Mouse (Mus musculus) heart, adult 2 months (tissue): ENCODE data around the gene Nox4.
A peak's percentile ranks its signal among the peaks of the same experiment; 100 is the strongest.

ENCODE experiments used
- CTCF ChIP-seq: fragments of 200-600 bp; IDR thresholded peaks from 2 replicates; pipeline ENCODE4 v1.8.1; 2022; ENCODE audit warnings: antibody characterized with exemption, mild to moderate bottlenecking, moderate library complexity
- EP300 ChIP-seq: fragments of 200-500 bp; IDR thresholded peaks from 2 replicates; pipeline ENCODE4 v1.6.1; 2011; ENCODE audit warnings: low read depth, low read length, control low read depth; ENCODE audit not compliant: insufficient read depth
- POLR2A ChIP-seq: fragments of 200-500 bp; IDR thresholded peaks from 2 replicates; pipeline ENCODE4 v1.6.1; 2011; ENCODE audit warnings: mild to moderate bottlenecking, low read depth, low read length, control low read depth; ENCODE audit not compliant: insufficient read depth

DNA sequence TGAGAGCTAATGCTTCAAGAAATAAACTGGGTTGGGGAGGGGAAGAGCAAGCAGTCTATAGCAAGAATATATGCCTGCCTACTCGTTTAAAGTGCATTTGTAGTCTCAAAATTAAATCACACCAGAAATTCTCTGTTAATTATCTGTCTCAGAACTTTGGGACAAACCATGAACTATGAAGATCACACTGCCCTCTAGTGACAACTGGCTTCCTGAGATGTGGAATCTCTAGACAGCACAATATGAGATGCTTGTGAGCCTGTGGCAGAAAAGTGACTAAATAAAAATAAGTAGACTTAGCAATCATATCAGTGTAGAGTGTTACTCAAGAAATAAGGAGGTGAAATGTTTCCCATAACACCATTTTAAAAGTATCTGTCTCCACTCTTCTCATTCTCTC lies 31.3 kb downstream of the Nox4 start:
- peak; percentile 73 for TF ChIP-seq CTCF
- no peak for TF ChIP-seq POLR2A
- TF ChIP-seq EP300, result no peak
